Mouse (Mus musculus): ENCODE results near the gene Apof. TPM values are rescaled to one million over a fixed set of nuclear protein-coding genes. Genes with fewer than 3 reads are reported as not detected.

Apof gene
- total and polyA plus RNA-seq, 3 experiments: 0.66 to 1.3 (median 0.99) TPM

Other genes with a start within 250 kb of the Apof start
Only the 20 nearest of the 23 such genes appear.
- gene Ptges3, start 209.7 kb upstream of the Apof start, total RNA-seq (2012; rRNA removed): 124 and 176 TPM in 2 replicates
- gene Ptges3, start 209.7 kb upstream of the Apof start, total RNA-seq (2014; rRNA removed): 196 and 210 TPM in 2 replicates
- gene Ptges3, start 209.7 kb upstream of the Apof start, polyA plus RNA-seq (2012; ENCODE audit: insufficient read length, low read depth): 247 and 274 TPM in 2 replicates
- gene Atp5b, start 185.4 kb upstream of the Apof start, total RNA-seq (2012; rRNA removed): 1,695 and 1,781 TPM in 2 replicates
- gene Atp5b, start 185.4 kb upstream of the Apof start, total RNA-seq (2014; rRNA removed): 1,737 and 1,775 TPM in 2 replicates
- 1,504 and 1,607 TPM in 2 replicates for gene Atp5b, start 185.4 kb upstream of the Apof start, polyA plus RNA-seq (2012; ENCODE audit: insufficient read length, low read depth)
- 11.8 and 12.8 TPM in 2 replicates for gene Baz2a, start 177.1 kb upstream of the Apof start, total RNA-seq (2012; rRNA removed)
- 4.5 and 5.4 TPM in 2 replicates for gene Baz2a, start 177.1 kb upstream of the Apof start, total RNA-seq (2014; rRNA removed)
- gene Baz2a, start 177.1 kb upstream of the Apof start, polyA plus RNA-seq (2012; ENCODE audit: insufficient read length, low read depth): 29.5 and 34.0 TPM in 2 replicates
- 9.4 and 9.8 TPM in 2 replicates for gene Rbms2, start 88.4 kb upstream of the Apof start, total RNA-seq (2012; rRNA removed)
- 8.5 and 9.1 TPM in 2 replicates for gene Rbms2, start 88.4 kb upstream of the Apof start, total RNA-seq (2014; rRNA removed)
- gene Rbms2, start 88.4 kb upstream of the Apof start, polyA plus RNA-seq (2012; ENCODE audit: insufficient read length, low read depth): 36.6 and 48.2 TPM in 2 replicates
- 1.8 and 2.2 TPM in 2 replicates for gene Gls2, start 74.2 kb upstream of the Apof start, total RNA-seq (2012; rRNA removed)
- gene Gls2, start 74.2 kb upstream of the Apof start, total RNA-seq (2014; rRNA removed): 1.9 and 2.0 TPM in 2 replicates
- gene Gls2, start 74.2 kb upstream of the Apof start, polyA plus RNA-seq (2012; ENCODE audit: insufficient read length, low read depth): 0.86 and 1.8 TPM in 2 replicates
- gene Spryd4, start 56.9 kb upstream of the Apof start, total RNA-seq (2012; rRNA removed): 24.2 and 32.4 TPM in 2 replicates
- gene Spryd4, start 56.9 kb upstream of the Apof start, total RNA-seq (2014; rRNA removed): 48.8 and 50.2 TPM in 2 replicates
- 38.6 and 39.2 TPM in 2 replicates for gene Spryd4, start 56.9 kb upstream of the Apof start, polyA plus RNA-seq (2012; ENCODE audit: insufficient read length, low read depth)
- gene Mip, start 42.8 kb upstream of the Apof start, total RNA-seq (2012; rRNA removed): not detected in 2 replicates
- gene Mip, start 42.8 kb upstream of the Apof start, total RNA-seq (2014; rRNA removed): not detected in 2 replicates
- gene Mip, start 42.8 kb upstream of the Apof start, polyA plus RNA-seq (2012; ENCODE audit: insufficient read length, low read depth): not detected in 2 replicates
- 47.2 and 51.5 TPM in 2 replicates for gene Timeless, start 36.6 kb upstream of the Apof start, total RNA-seq (2012; rRNA removed)
- gene Timeless, start 36.6 kb upstream of the Apof start, total RNA-seq (2014; rRNA removed): 31.7 and 38.6 TPM in 2 replicates
- 65.9 and 80.3 TPM in 2 replicates for gene Timeless, start 36.6 kb upstream of the Apof start, polyA plus RNA-seq (2012; ENCODE audit: insufficient read length, low read depth)
- 0.30 and 0.80 TPM in 2 replicates for gene Apon, start 14.6 kb upstream of the Apof start, total RNA-seq (2012; rRNA removed)
- gene Apon, start 14.6 kb upstream of the Apof start, total RNA-seq (2014; rRNA removed): 0.62 and 1.2 TPM in 2 replicates
- gene Apon, start 14.6 kb upstream of the Apof start, polyA plus RNA-seq (2012; ENCODE audit: insufficient read length, low read depth): 0.80 and 1.7 TPM in 2 replicates
- 12.5 and 14.6 TPM in 2 replicates for gene Stat2, start 1.9 kb downstream of the Apof start, total RNA-seq (2012; rRNA removed)
- 2.7 and 3.3 TPM in 2 replicates for gene Stat2, start 1.9 kb downstream of the Apof start, total RNA-seq (2014; rRNA removed)
- gene Stat2, start 1.9 kb downstream of the Apof start, polyA plus RNA-seq (2012; ENCODE audit: insufficient read length, low read depth): 11.6 and 12.5 TPM in 2 replicates
- gene Il23a, start 30.1 kb downstream of the Apof start, total RNA-seq (2012; rRNA removed): 1.2 and 3.6 TPM in 2 replicates
- 0.32 and 0.41 TPM in 2 replicates for gene Il23a, start 30.1 kb downstream of the Apof start, total RNA-seq (2014; rRNA removed)
- 0.30 and 0.49 TPM in 2 replicates for gene Il23a, start 30.1 kb downstream of the Apof start, polyA plus RNA-seq (2012; ENCODE audit: insufficient read length, low read depth)
- 8.1 and 11.0 TPM in 2 replicates for gene Pan2, start 34.7 kb downstream of the Apof start, total RNA-seq (2012; rRNA removed)
- gene Pan2, start 34.7 kb downstream of the Apof start, total RNA-seq (2014; rRNA removed): 9.4 and 10.6 TPM in 2 replicates
- 16.1 and 18.5 TPM in 2 replicates for gene Pan2, start 34.7 kb downstream of the Apof start, polyA plus RNA-seq (2012; ENCODE audit: insufficient read length, low read depth)
- 91.0 and 111 TPM in 2 replicates for gene Cnpy2, start 53.8 kb downstream of the Apof start, total RNA-seq (2012; rRNA removed)
- 64.9 and 72.0 TPM in 2 replicates for gene Cnpy2, start 53.8 kb downstream of the Apof start, total RNA-seq (2014; rRNA removed)
- gene Cnpy2, start 53.8 kb downstream of the Apof start, polyA plus RNA-seq (2012; ENCODE audit: insufficient read length, low read depth): 98.9 and 107 TPM in 2 replicates
- gene Cs, start 69.1 kb downstream of the Apof start, total RNA-seq (2012; rRNA removed): 145 and 149 TPM in 2 replicates
- gene Cs, start 69.1 kb downstream of the Apof start, total RNA-seq (2014; rRNA removed): 131 and 137 TPM in 2 replicates
- gene Cs, start 69.1 kb downstream of the Apof start, polyA plus RNA-seq (2012; ENCODE audit: insufficient read length, low read depth): 214 and 240 TPM in 2 replicates
- gene Coq10a, start 100.3 kb downstream of the Apof start, total RNA-seq (2012; rRNA removed): 8.4 and 11.1 TPM in 2 replicates
- 5.7 and 7.7 TPM in 2 replicates for gene Coq10a, start 100.3 kb downstream of the Apof start, total RNA-seq (2014; rRNA removed)
- gene Coq10a, start 100.3 kb downstream of the Apof start, polyA plus RNA-seq (2012; ENCODE audit: insufficient read length, low read depth): 8.6 and 12.1 TPM in 2 replicates
- 15.3 and 15.8 TPM in 2 replicates for gene Ankrd52, start 108.4 kb downstream of the Apof start, total RNA-seq (2012; rRNA removed)
- 3.5 and 4.3 TPM in 2 replicates for gene Ankrd52, start 108.4 kb downstream of the Apof start, total RNA-seq (2014; rRNA removed)
- 45.9 and 51.0 TPM in 2 replicates for gene Ankrd52, start 108.4 kb downstream of the Apof start, polyA plus RNA-seq (2012; ENCODE audit: insufficient read length, low read depth)
- 0.21 TPM in 1 of 2 replicates, not detected in the other for gene Slc39a5, start 132.6 kb downstream of the Apof start, total RNA-seq (2012; rRNA removed)
- gene Slc39a5, start 132.6 kb downstream of the Apof start, total RNA-seq (2014; rRNA removed): not detected in 2 replicates
- gene Slc39a5, start 132.6 kb downstream of the Apof start, polyA plus RNA-seq (2012; ENCODE audit: insufficient read length, low read depth): 0.11 TPM in 1 of 2 replicates, not detected in the other
- 43.7 and 45.8 TPM in 2 replicates for gene Nabp2, start 142.8 kb downstream of the Apof start, total RNA-seq (2012; rRNA removed)
- 40.3 and 46.9 TPM in 2 replicates for gene Nabp2, start 142.8 kb downstream of the Apof start, total RNA-seq (2014; rRNA removed)
- 123 and 147 TPM in 2 replicates for gene Nabp2, start 142.8 kb downstream of the Apof start, polyA plus RNA-seq (2012; ENCODE audit: insufficient read length, low read depth)
- 19.9 and 20.1 TPM in 2 replicates for gene Rnf41, start 143.0 kb downstream of the Apof start, total RNA-seq (2012; rRNA removed)
- gene Rnf41, start 143.0 kb downstream of the Apof start, total RNA-seq (2014; rRNA removed): 15.3 and 15.9 TPM in 2 replicates
- gene Rnf41, start 143.0 kb downstream of the Apof start, polyA plus RNA-seq (2012; ENCODE audit: insufficient read length, low read depth): 17.4 TPM in 2 replicates
- gene Smarcc2, start 190.6 kb downstream of the Apof start, total RNA-seq (2012; rRNA removed): 20.2 and 24.8 TPM in 2 replicates
- 6.1 and 7.5 TPM in 2 replicates for gene Smarcc2, start 190.6 kb downstream of the Apof start, total RNA-seq (2014; rRNA removed)
- gene Smarcc2, start 190.6 kb downstream of the Apof start, polyA plus RNA-seq (2012; ENCODE audit: insufficient read length, low read depth): 39.8 and 42.6 TPM in 2 replicates